18 mouse cellular contexts compared by ENCODE assay signal in genomic region chr7:137472149-137472548, GRCm38 (mm10). TPM values are rescaled to one million over a fixed set of nuclear protein-coding genes. Genes with fewer than 3 reads are reported as not detected.
DNase-seq lines count a peak whose midpoint lies in the region; ATAC-seq and TF ChIP-seq lines count a peak whose summit lies in the region.
"Had no signal": no experiment of that assay in that cellular context is flagged by ENCODE, and none has a peak within 500 bp of the region (broad histone marks: within the 10 kb centered on the region; RNA-seq: fewer than 3 reads in every experiment).

No protein-coding gene starts in this region.

- TF ChIP-seq EP300 in liver, embryonic 14.5 days (IDR thresholded peaks at IDR 0.05; ENCODE audit: low read depth), result no peak

- no peaks in the 10 kb centered on the region for H3K9me3 ChIP-seq in hindbrain, embryonic 15.5 days
- H3K9me3 ChIP-seq in hindbrain, embryonic 11.5 days (ENCODE audit: control insufficient read depth, low read length), result no peaks in the 10 kb centered on the region
- H3K9me3 ChIP-seq in liver, embryonic 14.5 days (ENCODE audit: control insufficient read depth, low read length), result no peaks in the 10 kb centered on the region
- H3K9me3 ChIP-seq in midbrain, embryonic 16.5 days (replicated peaks; ENCODE audit: control insufficient read depth, low read length, poor library complexity, severe bottlenecking), result no peaks in the 10 kb centered on the region
- H3K9me3 ChIP-seq in midbrain, embryonic 14.5 days (ENCODE audit: control insufficient read depth, low read length), result no peaks in the 10 kb centered on the region
- H3K9me3 ChIP-seq: forebrain, embryonic 12.5 days; intestine, embryonic 15.5 days; limb, embryonic 15.5 days had no signal

- H3K4me3 ChIP-seq in hindbrain, embryonic 15.5 days, result no peak overlapping the region
- H3K4me3 ChIP-seq in hindbrain, embryonic 11.5 days (ENCODE audit: low read depth, low read length), result no peak overlapping the region
- H3K4me3 ChIP-seq in liver, embryonic 14.5 days (ENCODE audit: insufficient read depth in 1 of 2, low read depth in 2 of 2, low read length in 2 of 2), result no peak overlapping the region
- no peak overlapping the region for H3K4me3 ChIP-seq in midbrain, embryonic 16.5 days (ENCODE audit: low read depth, low read length)
- no peak overlapping the region for H3K4me3 ChIP-seq in midbrain, embryonic 14.5 days (replicated peaks; ENCODE audit: low read depth, low read length)
- H3K4me3 ChIP-seq: forebrain, embryonic 12.5 days; intestine, embryonic 15.5 days; limb, embryonic 15.5 days had no signal

- H3K4me2 ChIP-seq in hindbrain, embryonic 15.5 days, result no peak overlapping the region
- no peak overlapping the region for H3K4me2 ChIP-seq in hindbrain, embryonic 11.5 days (replicated peaks; ENCODE audit: low read depth, low read length)
- H3K4me2 ChIP-seq in liver, embryonic 14.5 days (ENCODE audit: low read depth), result no peak overlapping the region
- no peak overlapping the region for H3K4me2 ChIP-seq in midbrain, embryonic 16.5 days (ENCODE audit: low read length)
- H3K4me2 ChIP-seq in midbrain, embryonic 14.5 days (ENCODE audit: low read length), result no peak overlapping the region
- H3K4me2 ChIP-seq: forebrain, embryonic 12.5 days; heart, embryonic 11.5 days; intestine, embryonic 15.5 days; limb, embryonic 15.5 days had no signal

- no peak for DNase-seq in hindbrain, embryonic 11.5 days (ENCODE audit: low spot score)
- no peak for DNase-seq in liver, embryonic 14.5 days (ENCODE audit: low read depth in 3 of 3, low spot score in 3 of 3)
- DNase-seq in liver, result no peak
- no peak for DNase-seq in midbrain, embryonic 14.5 days
- DNase-seq in ovary, postnatal 36 days (ENCODE audit: low spot score), result no peak
- DNase-seq: adrenal gland, adult 2 months; cerebellum, adult 11 months; cerebellum, adult 9-11 months; layer of hippocampus, adult 9-11 months; lung, postnatal 14 days; thymus, adult 18-20 months; thymus, postnatal 4 days had no signal

- TF ChIP-seq CTCF in liver, embryonic 14.5 days (IDR thresholded peaks at IDR 0.05; ENCODE audit: low read depth), result no peak

- H3K27ac ChIP-seq in hindbrain, embryonic 15.5 days (replicated peaks), result no peak overlapping the region
- H3K27ac ChIP-seq in hindbrain, embryonic 11.5 days (ENCODE audit: low read depth, low read length), result no peak overlapping the region
- H3K27ac ChIP-seq in liver, embryonic 14.5 days, result no peak overlapping the region
- no peak overlapping the region for H3K27ac ChIP-seq in midbrain, embryonic 16.5 days (ENCODE audit: low read length)
- H3K27ac ChIP-seq in midbrain, embryonic 14.5 days (replicated peaks; ENCODE audit: low read depth, low read length), result no peak overlapping the region
- H3K27ac ChIP-seq: forebrain, embryonic 12.5 days; intestine, embryonic 15.5 days; limb, embryonic 15.5 days had no signal

- no peaks in the 10 kb centered on the region for H3K4me1 ChIP-seq in hindbrain, embryonic 15.5 days (replicated peaks)
- H3K4me1 ChIP-seq in hindbrain, embryonic 11.5 days (replicated peaks; ENCODE audit: control insufficient read depth, insufficient read depth, low read length), result no peaks in the 10 kb centered on the region
- H3K4me1 ChIP-seq in liver, embryonic 14.5 days (replicated peaks; ENCODE audit: control insufficient read depth in 2 of 2, insufficient read depth in 2 of 2, low read length in 1 of 2), result no peaks in the 10 kb centered on the region
- H3K4me1 ChIP-seq in midbrain, embryonic 16.5 days (ENCODE audit: control insufficient read depth, insufficient read depth, low read length), result no peaks in the 10 kb centered on the region
- H3K4me1 ChIP-seq in midbrain, embryonic 14.5 days (ENCODE audit: control insufficient read depth, insufficient read depth, low read length), result no peaks in the 10 kb centered on the region
- H3K4me1 ChIP-seq: forebrain, embryonic 12.5 days; intestine, embryonic 15.5 days had no signal

- H3K36me3 ChIP-seq in hindbrain, embryonic 15.5 days, result peaks cover 11% of the 10 kb centered on the region; the same call in 1 of the 2 replicates
- H3K36me3 ChIP-seq in hindbrain, embryonic 11.5 days (ENCODE audit: control insufficient read depth, insufficient read depth, low read length), result no peaks in the 10 kb centered on the region
- H3K36me3 ChIP-seq in liver, embryonic 14.5 days (replicated peaks; ENCODE audit: control insufficient read depth, insufficient read depth, low read depth), result no peaks in the 10 kb centered on the region; the same call in none of the 2 replicates
- H3K36me3 ChIP-seq in midbrain, embryonic 16.5 days (ENCODE audit: control insufficient read depth, insufficient read depth, low read length), result peaks cover 7% of the 10 kb centered on the region; the same call in 1 of the 2 replicates
- H3K36me3 ChIP-seq in midbrain, embryonic 14.5 days (ENCODE audit: control insufficient read depth, insufficient read depth, low read length), result peaks cover 14% of the 10 kb centered on the region

- H3K27me3 ChIP-seq in hindbrain, embryonic 15.5 days, result no peaks in the 10 kb centered on the region
- H3K27me3 ChIP-seq in hindbrain, embryonic 11.5 days (ENCODE audit: control insufficient read depth, insufficient read depth, low read length), result no peaks in the 10 kb centered on the region
- no peaks in the 10 kb centered on the region for H3K27me3 ChIP-seq in liver, embryonic 14.5 days (ENCODE audit: control insufficient read depth, insufficient read depth, low read length)
- no peaks in the 10 kb centered on the region for H3K27me3 ChIP-seq in midbrain, embryonic 16.5 days (ENCODE audit: control insufficient read depth, insufficient read depth, low read depth, low read length)
- no peaks in the 10 kb centered on the region for H3K27me3 ChIP-seq in midbrain, embryonic 14.5 days (ENCODE audit: control insufficient read depth, insufficient read depth, low read length)
- H3K27me3 ChIP-seq: intestine, embryonic 15.5 days had no signal

- WGBS in hindbrain, embryonic 15.5 days, result 85% methylated on average over 6 of the region's 6 CpGs
- WGBS in hindbrain, embryonic 11.5 days, result 88% methylated on average over 6 of the region's 6 CpGs
- 62% methylated on average over 6 of the region's 6 CpGs for WGBS in liver, embryonic 14.5 days (ENCODE audit: insufficient replicate concordance)
- WGBS in midbrain, embryonic 16.5 days, result 85% methylated on average over 6 of the region's 6 CpGs
- 89% methylated on average over 6 of the region's 6 CpGs for WGBS in midbrain, embryonic 14.5 days

- H3K9ac ChIP-seq in hindbrain, embryonic 15.5 days, result no peak overlapping the region
- no peak overlapping the region for H3K9ac ChIP-seq in hindbrain, embryonic 11.5 days (ENCODE audit: low read depth, low read length)
- no peak overlapping the region for H3K9ac ChIP-seq in liver, embryonic 14.5 days (replicated peaks)
- no peak overlapping the region for H3K9ac ChIP-seq in midbrain, embryonic 16.5 days (ENCODE audit: low read depth, low read length)
- no peak overlapping the region for H3K9ac ChIP-seq in midbrain, embryonic 14.5 days (replicated peaks; ENCODE audit: low read length)
- H3K9ac ChIP-seq: forebrain, embryonic 12.5 days; intestine, embryonic 15.5 days; limb, embryonic 15.5 days had no signal

- ATAC-seq in hindbrain, embryonic 15.5 days (ENCODE audit: low FRiP score, low read depth), result peak; percentile 60; the same call in 1 of the 2 replicates
- ATAC-seq in hindbrain, embryonic 11.5 days (ENCODE audit: low FRiP score), result no peak
- peak; percentile 28; the same call in 1 of the 2 replicates for ATAC-seq in liver, embryonic 14.5 days (ENCODE audit: insufficient read depth)
- peak; percentile 42 for ATAC-seq in midbrain, embryonic 16.5 days
- ATAC-seq in midbrain, embryonic 14.5 days (ENCODE audit: low FRiP score, low TSS enrichment), result no peak

RNA-seq across cellular contexts. Expression of gene Glrx3, which starts 34.7 kb away (rescaled TPM):
- polyA plus RNA-seq in hindbrain, embryonic 15.5 days (2015; fragmentation: Nextera tagmentation; extraction: Ambion mirVana), result 273 TPM in 2 replicates
- polyA plus RNA-seq in hindbrain, embryonic 11.5 days (2014; fragmentation: Nextera tagmentation; extraction: Ambion mirVana), result 347 and 362 TPM in 2 replicates
- 23.8 and 41.8 TPM in 2 replicates for polyA plus RNA-seq in liver, embryonic 14.5 days (2012; rRNA removed)
- 110 and 113 TPM in 2 replicates for polyA plus RNA-seq in liver, embryonic 14.5 days (2014; fragmentation: Nextera tagmentation; extraction: Ambion mirVana)
- 248 and 254 TPM in 2 replicates for polyA plus RNA-seq in midbrain, embryonic 16.5 days (2015; fragmentation: Nextera tagmentation; extraction: Ambion mirVana)
- 263 and 302 TPM in 2 replicates for polyA plus RNA-seq in midbrain, embryonic 14.5 days (2014; fragmentation: Nextera tagmentation; extraction: Ambion mirVana)

Comparison
In these comparisons a context has a peak if more than half of its experiments do, and no peak if none do; other contexts are left out.
1. ATAC-seq: peak in hindbrain, embryonic 15.5 days (single experiment), liver, embryonic 14.5 days (single experiment) and midbrain, embryonic 16.5 days (single experiment); none in hindbrain, embryonic 11.5 days (single experiment) and midbrain, embryonic 14.5 days (single experiment).